ENCODE assay signal across 22 mouse cellular contexts in the genomic region with DNA sequence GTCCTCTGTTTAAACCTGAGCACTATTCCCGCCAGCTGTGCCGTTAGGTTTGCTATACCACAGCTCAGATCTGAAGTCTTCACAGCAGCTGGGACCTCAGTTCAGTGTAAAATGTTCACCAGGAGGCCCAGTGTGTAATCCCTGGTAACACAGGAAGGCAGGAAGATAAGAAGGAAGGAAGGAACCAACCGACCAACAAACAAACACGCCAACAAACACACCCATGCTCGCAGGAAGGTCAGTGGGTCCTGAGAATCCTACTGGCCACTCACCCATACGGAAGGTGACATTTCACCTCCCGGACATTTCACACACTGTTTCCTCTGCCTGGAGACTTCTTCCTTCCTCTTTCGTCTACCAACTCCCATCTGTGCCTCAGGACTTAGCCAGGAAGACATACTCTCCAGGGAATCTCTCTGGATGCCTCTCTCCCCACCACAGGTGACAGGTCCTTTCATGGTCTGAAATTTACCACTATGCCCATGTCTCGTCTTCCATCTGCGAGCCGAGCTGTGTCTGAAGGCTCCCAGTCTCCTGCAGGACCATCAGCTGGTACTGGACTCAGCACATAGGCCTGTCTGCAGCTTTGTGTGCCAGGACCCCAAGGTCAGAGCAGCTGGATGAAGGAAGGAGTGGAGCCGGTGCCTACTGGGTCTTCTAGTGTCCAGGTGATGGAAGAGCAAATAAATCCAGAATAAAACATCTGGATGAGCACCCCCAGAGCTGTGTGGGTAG.
A peak's percentile ranks its signal among the peaks of the same experiment; 100 is the strongest.
DNase-seq lines count a peak whose midpoint lies in the region; ATAC-seq and TF ChIP-seq lines count a peak whose summit lies in the region.
"Had no signal": no experiment of that assay in that cellular context is flagged by ENCODE, and none has a peak within 500 bp of the region (broad histone marks: within the 10 kb centered on the region; RNA-seq: fewer than 3 reads in every experiment).

No protein-coding gene starts in this region.

- H3K4me3 ChIP-seq in kidney, embryonic 16.5 days (ENCODE audit: low read length) = no peak overlapping the region
- H3K4me3 ChIP-seq in liver, embryonic 16.5 days (ENCODE audit: low read depth, low read length) = no peak overlapping the region
- H3K4me3 ChIP-seq in hindbrain, postnatal 0 days (ENCODE audit: low read length) = no peak overlapping the region
- H3K4me3 ChIP-seq: forebrain, embryonic 13.5 days; heart, embryonic 15.5 days; hindbrain, embryonic 13.5 days; limb, embryonic 13.5 days; liver, embryonic 15.5 days had no signal

- peak; percentile 82 for DNase-seq in heart, adult 11 months
- no peak for DNase-seq in heart, postnatal 10 days
- no peak for DNase-seq in kidney, adult 11 months
- DNase-seq in liver = no peak
- no peak for DNase-seq in hindbrain, postnatal 0 days (ENCODE audit: low spot score)
- DNase-seq: cerebellum, adult 8-10 months; cerebellum, postnatal 25 days; gastrocnemius, postnatal 10 days; heart, postnatal 36 days; midbrain, embryonic 14.5 days; thymus, adult 2 months; thymus, postnatal 36 days had no signal

- H3K9ac ChIP-seq in kidney, embryonic 16.5 days (replicated peaks; ENCODE audit: low read length) = no peak overlapping the region
- no peak overlapping the region for H3K9ac ChIP-seq in liver, embryonic 16.5 days (ENCODE audit: low read depth, low read length)
- H3K9ac ChIP-seq in hindbrain, postnatal 0 days (replicated peaks; ENCODE audit: low read length) = no peak overlapping the region
- H3K9ac ChIP-seq: forebrain, embryonic 13.5 days; heart, embryonic 15.5 days; hindbrain, embryonic 13.5 days; limb, embryonic 13.5 days; liver, embryonic 15.5 days had no signal

- H3K4me2 ChIP-seq in kidney, embryonic 16.5 days (replicated peaks; ENCODE audit: low read depth, low read length) = no peak overlapping the region
- H3K4me2 ChIP-seq in liver, embryonic 16.5 days (ENCODE audit: low read depth, low read length) = no peak overlapping the region
- no peak overlapping the region for H3K4me2 ChIP-seq in hindbrain, postnatal 0 days (ENCODE audit: low read depth, low read length)
- H3K4me2 ChIP-seq: forebrain, embryonic 13.5 days; heart, embryonic 15.5 days; hindbrain, embryonic 13.5 days; limb, embryonic 13.5 days; liver, embryonic 15.5 days had no signal

- intact Hi-C loops in heart, postnatal 10 days (cut with DNase I) = no loop called here

- peak; percentile 31; the same call in 1 of the 2 replicates for ATAC-seq in kidney, embryonic 16.5 days (ENCODE audit: low FRiP score, low TSS enrichment)
- 0 out of 2 replicates have a peak, but pooled peaks have one; percentile 11 for ATAC-seq in liver, embryonic 16.5 days (ENCODE audit: low read depth)
- no peak for ATAC-seq in hindbrain, postnatal 0 days
- ATAC-seq: forebrain, embryonic 13.5 days; lung, postnatal 0 days; Patski had no signal

- H3K9me3 ChIP-seq in kidney, embryonic 16.5 days (ENCODE audit: low read length) = no peaks in the 10 kb centered on the region
- H3K9me3 ChIP-seq in liver, embryonic 16.5 days (replicated peaks; ENCODE audit: control insufficient read depth, low read length) = no peaks in the 10 kb centered on the region
- H3K9me3 ChIP-seq in hindbrain, postnatal 0 days (ENCODE audit: low read length) = no peaks in the 10 kb centered on the region
- H3K9me3 ChIP-seq: forebrain, embryonic 13.5 days; heart, embryonic 15.5 days; hindbrain, embryonic 13.5 days; limb, embryonic 13.5 days; liver, embryonic 15.5 days had no signal

- no peaks in the 10 kb centered on the region for H3K27me3 ChIP-seq in kidney, embryonic 16.5 days (ENCODE audit: insufficient read depth, low read length)
- no peaks in the 10 kb centered on the region for H3K27me3 ChIP-seq in liver, embryonic 16.5 days (ENCODE audit: control insufficient read depth, insufficient read depth, low read depth, low read length)
- H3K27me3 ChIP-seq in hindbrain, postnatal 0 days (ENCODE audit: insufficient read depth, low read length) = no peaks in the 10 kb centered on the region
- H3K27me3 ChIP-seq: forebrain, embryonic 13.5 days; hindbrain, embryonic 13.5 days; limb, embryonic 13.5 days; liver, embryonic 15.5 days; Patski had no signal

- H3K4me1 ChIP-seq in kidney, embryonic 16.5 days (ENCODE audit: insufficient read depth, low read length) = no peaks in the 10 kb centered on the region
- H3K4me1 ChIP-seq in liver, embryonic 16.5 days (ENCODE audit: control insufficient read depth, low read depth, low read length) = no peaks in the 10 kb centered on the region
- H3K4me1 ChIP-seq in hindbrain, postnatal 0 days (ENCODE audit: insufficient read depth, low read length) = no peaks in the 10 kb centered on the region
- H3K4me1 ChIP-seq: heart, embryonic 15.5 days; hindbrain, embryonic 13.5 days; limb, embryonic 13.5 days; liver, embryonic 15.5 days had no signal

- no peaks in the 10 kb centered on the region for H3K36me3 ChIP-seq in kidney, embryonic 16.5 days (ENCODE audit: insufficient read depth, low read length)
- H3K36me3 ChIP-seq in liver, embryonic 16.5 days (ENCODE audit: control insufficient read depth, insufficient read depth) = no peaks in the 10 kb centered on the region
- no peaks in the 10 kb centered on the region for H3K36me3 ChIP-seq in hindbrain, postnatal 0 days (ENCODE audit: insufficient read depth, low read length)
- H3K36me3 ChIP-seq: heart, embryonic 15.5 days; hindbrain, embryonic 13.5 days; limb, embryonic 13.5 days; liver, embryonic 15.5 days had no signal

- H3K27ac ChIP-seq in kidney, embryonic 16.5 days (ENCODE audit: low read length) = no peak overlapping the region
- H3K27ac ChIP-seq in liver, embryonic 16.5 days (ENCODE audit: low read length) = 0 out of 2 replicates have a peak overlapping the region, but pooled peaks have one; percentile 14
- H3K27ac ChIP-seq in hindbrain, postnatal 0 days = no peak overlapping the region
- H3K27ac ChIP-seq: forebrain, embryonic 13.5 days; heart, embryonic 15.5 days; hindbrain, embryonic 13.5 days; limb, embryonic 13.5 days; liver, embryonic 15.5 days; macrophage had no signal

- no peak for TF ChIP-seq CTCF in hindbrain, postnatal 0 days (IDR thresholded peaks at IDR 0.05; ENCODE audit: low read depth)

- 60% methylated on average over 12 of the region's 12 CpGs for whole genome bisulfite sequencing in kidney, embryonic 16.5 days
- WGBS in liver, embryonic 16.5 days (ENCODE audit: insufficient replicate concordance) = 31% methylated on average over 12 of the region's 12 CpGs
- WGBS in hindbrain, postnatal 0 days = 80% methylated on average over 12 of the region's 12 CpGs
